Mouse (Mus musculus): Measurements from ENCODE around the gene Slc39a11.

Slc39a11 gene

DNA sequence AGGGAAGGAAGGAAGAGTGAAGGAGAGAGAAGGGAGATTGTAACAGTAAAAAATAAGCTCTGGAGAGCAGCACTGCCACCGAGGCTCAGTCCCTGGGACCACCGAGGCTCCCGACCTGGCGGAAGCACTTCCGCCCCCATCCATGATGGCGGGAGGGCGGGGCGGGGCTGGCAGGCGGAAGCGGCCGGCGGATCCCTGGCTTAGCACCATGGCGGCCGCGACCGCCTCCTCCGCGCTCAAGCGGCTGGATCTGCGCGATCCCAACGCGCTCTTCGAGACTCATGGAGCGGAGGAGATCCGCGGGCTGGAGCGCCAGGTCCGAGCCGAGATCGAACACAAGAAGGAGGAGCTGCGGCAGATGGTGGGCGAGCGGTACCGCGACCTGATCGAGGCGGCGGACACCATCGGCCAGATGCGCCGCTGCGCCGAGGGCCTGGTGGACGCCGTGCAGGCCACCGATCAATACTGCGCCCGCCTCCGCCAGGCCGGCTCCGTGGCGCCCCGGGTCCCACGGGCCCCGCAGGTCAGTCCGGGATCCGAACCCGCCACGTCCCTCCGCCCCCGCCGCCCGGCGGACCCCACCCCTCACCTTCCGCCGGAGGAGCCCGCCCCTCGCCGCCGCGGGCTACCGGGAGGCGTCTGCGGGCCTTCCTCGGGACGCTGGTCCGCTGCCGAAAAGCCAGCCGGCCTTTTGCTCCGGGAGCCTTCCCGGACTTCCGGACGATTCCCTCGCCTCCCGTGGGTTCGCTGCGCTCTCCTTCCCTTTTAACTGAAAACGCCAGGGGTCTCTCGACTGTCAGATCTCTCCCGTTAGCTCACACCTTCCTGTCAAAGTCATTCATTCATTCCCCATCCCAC lies at the start of gene Slc39a11:
Gene Slc39a11, minus strand, starts transcription at position 727 of the 858 bp plus-strand sequence.
- DNase-seq (ENCODE audit: low spot score) = peak; percentile 70

GRCm38 (mm10) chr11:113699643-113700042 lies 49.8 kb upstream of the Slc39a11 start:
- no peak for DNase-seq (ENCODE audit: low spot score)

- DNase-seq (ENCODE audit: low spot score) = no peak
These were observed 48.2 kb upstream of the Slc39a11 start for GRCm38 (mm10) chr11:113698013-113698545.

- DNase-seq (ENCODE audit: low spot score) = no peak
These were observed 47.7 kb upstream of the Slc39a11 start for GRCm38 (mm10) chr11:113697571-113697970.

- DNase-seq (ENCODE audit: low spot score) = no peak
These were observed 42.0 kb upstream of the Slc39a11 start for GRCm38 (mm10) chr11:113691851-113692250.

GRCm38 (mm10) chr11:113691318-113691717 lies 41.4 kb upstream of the Slc39a11 start:
- no peak for DNase-seq (ENCODE audit: low spot score)

- DNase-seq (ENCODE audit: low spot score) = no peak
These were observed 40.6 kb upstream of the Slc39a11 start for GRCm38 (mm10) chr11:113690506-113690905.

DNA sequence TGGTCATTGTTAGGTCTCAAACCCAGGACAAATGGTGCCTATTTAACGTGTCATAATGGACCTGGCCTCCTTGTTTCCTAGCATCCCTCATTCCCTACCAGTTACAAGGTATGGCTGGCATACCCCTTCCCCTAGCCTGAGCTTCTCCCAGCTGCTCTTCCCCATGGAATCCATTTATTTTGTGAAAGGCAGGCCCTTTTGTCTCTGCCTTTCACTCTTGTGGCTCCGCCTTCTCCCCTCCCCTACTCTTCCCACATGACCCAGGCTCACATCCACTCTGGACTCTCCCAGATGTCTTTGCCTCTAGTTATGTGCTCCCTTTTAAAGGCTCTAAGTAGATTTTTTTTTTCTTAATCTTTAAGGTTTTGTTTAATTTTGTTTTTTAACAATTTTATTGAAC lies 37.2 kb upstream of the Slc39a11 start:
- no peak for DNase-seq (ENCODE audit: low spot score)

DNA sequence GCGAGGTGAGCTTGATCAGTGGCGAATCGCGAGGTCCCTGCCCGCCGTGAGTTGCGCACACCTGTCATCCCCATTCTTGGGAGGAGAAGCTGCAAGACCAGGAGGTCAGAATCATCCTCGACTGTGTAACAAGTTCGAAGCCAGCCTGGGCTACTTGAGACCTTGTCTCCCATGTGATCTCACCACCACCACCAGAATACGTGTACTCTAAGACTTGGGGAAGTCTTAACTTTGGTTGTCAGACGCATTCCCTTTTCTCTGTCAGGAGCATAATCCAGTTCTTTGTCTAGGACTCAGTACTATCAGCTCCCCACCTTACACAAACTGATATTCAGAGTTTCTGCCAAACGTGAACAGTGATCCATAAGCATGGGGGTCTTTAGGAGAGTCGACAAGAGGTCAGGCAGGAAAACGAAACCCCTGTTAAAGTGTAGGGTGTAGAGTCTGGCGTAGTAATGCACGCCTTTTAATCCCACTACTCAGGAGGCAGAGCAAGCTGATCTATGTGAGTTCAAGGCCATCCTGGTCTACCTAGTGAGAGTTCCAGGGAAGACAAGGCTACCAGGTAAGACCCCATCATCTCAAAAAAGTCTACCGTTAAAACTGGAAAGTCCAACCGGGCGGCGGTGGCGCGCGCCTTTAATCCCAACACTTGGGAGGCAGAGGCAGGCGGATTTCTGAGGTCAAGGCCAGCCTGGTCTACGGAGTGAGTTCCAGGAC lies 35.0 kb upstream of the Slc39a11 start:
- no peak for DNase-seq (ENCODE audit: low spot score)

DNA sequence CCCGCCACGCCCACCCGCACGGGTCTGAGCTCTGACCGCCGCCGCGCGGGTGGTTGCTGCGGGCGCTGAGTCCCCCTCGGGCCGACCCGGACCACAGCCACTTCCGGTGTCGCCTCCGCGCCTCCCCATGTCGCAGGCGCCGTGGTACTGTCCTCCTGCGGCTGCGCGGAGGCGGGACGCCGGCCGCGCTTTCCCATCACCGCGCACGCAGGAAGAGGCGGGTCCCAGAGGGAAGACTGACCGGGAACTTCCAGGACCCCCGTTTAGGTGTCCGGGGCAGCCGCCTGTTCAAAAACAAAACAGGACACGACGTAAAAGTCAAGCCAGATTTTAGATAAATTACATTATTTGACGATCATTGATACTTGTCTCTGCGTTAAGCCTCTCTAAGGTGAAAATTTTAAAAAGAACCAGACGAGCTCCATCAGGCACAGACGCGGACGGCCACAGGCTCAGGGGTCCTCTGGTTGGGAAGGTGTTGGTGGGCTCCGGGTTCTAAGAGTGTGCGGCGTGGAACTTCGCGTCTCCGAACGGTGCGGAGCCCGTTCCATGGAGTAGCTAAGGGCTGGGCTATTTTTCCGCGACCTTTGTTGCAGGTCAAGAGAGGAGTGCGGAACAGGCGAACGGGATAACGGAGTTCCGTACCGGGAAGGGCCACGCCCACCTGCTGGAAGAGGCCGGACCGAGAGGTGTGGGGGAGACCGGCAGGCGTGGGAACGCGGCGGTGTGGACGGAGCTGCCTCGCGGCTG lies 34.3 kb upstream of the Slc39a11 start, which contains the start of the genes Fam104a and D11Wsu47e:
Gene Fam104a, minus strand, starts transcription at position 199 of the 750 bp plus-strand sequence.
Gene D11Wsu47e, plus strand, starts transcription at position 456 of the 750 bp plus-strand sequence.
- peak; percentile 95 for DNase-seq (ENCODE audit: low spot score)

DNA sequence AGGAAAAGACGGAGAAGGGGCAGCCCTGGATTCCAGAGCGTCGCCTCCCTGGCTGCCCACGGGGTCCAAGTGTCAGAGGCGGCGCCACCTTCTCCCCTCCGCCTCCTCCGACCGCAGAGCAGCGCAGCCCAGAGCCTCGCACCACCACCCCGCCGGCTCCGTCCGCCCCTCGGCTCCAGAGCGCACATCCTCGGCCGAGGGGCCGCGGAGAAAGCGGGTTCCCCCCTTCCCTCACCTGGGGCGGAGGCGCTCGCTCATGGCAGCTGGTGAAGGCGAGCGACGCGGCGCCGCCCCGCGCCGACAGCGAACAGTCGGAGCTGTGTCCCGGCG lies 33.7 kb upstream of the Slc39a11 start:
- no peak for DNase-seq (ENCODE audit: low spot score)

- DNase-seq (ENCODE audit: low spot score) = peak; percentile 76
These were observed 33.2 kb upstream of the Slc39a11 start for GRCm38 (mm10) chr11:113682897-113683626.

DNA sequence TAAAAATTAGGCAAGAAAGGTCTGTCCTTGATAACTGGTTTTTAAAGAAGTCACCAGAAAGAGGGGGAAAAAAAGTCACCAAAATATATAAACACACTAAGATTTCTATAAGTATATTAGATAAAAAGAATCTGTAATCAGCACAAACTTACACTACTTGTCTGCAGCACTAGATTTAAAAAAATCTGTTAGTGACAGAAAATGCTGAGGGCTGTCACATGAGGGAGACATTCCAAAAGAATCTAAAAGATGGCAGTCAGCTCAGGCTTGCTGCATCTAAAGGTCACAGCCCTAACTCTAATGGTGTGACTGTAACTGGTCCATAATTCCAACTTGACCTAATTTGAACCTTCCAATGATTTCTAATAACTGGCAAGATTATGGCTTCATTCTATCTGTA lies 32.1 kb upstream of the Slc39a11 start:
- no peak for DNase-seq (ENCODE audit: low spot score)

GRCm38 (mm10) chr11:113680954-113681353 lies 31.1 kb upstream of the Slc39a11 start:
- no peak for DNase-seq (ENCODE audit: low spot score)

- DNase-seq (ENCODE audit: low spot score) = no peak
These were observed 28.5 kb upstream of the Slc39a11 start for GRCm38 (mm10) chr11:113678373-113678772.

- DNase-seq (ENCODE audit: low spot score) = no peak
These were observed 27.5 kb upstream of the Slc39a11 start for GRCm38 (mm10) chr11:113677378-113677777.

DNA sequence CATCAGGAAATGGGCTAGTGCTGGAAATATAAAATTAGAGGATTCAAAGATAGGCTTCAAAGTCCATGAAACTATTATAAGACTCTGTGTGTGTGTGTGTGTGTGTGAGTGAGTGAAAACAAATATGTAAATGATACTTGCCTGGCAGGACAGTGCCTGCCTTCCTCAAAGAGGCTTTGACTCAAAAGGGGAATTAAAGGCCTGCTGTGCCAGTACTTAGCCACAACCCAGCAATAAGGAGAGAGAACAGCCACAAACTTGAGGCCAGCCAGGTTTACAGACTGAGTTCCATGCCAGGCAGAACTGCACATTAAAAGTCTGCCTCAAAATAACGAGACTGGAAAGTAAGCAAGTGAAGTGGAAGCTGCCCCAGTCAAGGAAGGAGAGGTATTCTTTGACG lies 27.0 kb upstream of the Slc39a11 start:
- no peak for DNase-seq (ENCODE audit: low spot score)

- no peak for DNase-seq (ENCODE audit: low spot score)
These were observed 24.7 kb upstream of the Slc39a11 start for GRCm38 (mm10) chr11:113674595-113674994.

- no peak for DNase-seq (ENCODE audit: low spot score)
These were observed 23.7 kb upstream of the Slc39a11 start for GRCm38 (mm10) chr11:113673614-113674013.

DNA sequence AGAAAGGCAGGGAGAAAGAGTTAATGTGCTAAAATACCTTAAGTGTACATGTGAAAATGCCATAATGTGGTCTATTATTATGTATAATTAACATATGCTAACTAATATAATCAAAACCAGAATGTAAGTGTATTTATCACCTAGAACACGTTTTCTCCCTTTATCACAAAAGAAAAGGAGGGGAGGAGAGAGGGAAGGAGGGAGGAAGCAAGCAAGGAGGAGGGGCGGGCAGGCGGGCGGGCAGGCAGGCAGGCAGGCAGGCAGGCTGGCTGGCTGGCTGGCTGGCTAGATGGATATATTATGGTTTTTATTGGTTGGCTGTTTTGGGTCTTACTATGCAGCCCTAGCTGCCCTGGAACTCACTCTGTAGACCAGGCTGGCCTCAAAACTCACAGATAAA lies 19.8 kb upstream of the Slc39a11 start:
- DNase-seq (ENCODE audit: low spot score) = no peak

DNA sequence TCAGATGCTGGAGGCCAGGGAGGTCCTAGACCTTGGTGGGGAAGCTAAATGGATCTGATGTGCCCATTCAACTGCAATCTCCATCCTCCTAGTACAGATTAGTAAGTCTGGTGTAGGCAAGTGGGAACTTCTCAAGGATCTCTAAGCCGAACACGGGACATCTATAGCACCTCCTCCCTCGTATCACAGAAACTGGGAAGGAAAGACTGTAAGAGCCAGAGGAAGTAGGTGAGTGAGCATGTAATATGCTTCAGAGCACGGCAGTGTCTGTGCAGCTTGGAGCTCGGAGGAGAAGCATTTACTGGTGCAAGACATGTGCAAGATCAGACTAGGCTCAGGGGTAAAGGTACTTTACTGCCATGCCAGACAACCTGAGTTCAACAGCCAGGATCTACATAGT lies 19.0 kb upstream of the Slc39a11 start:
- no peak for DNase-seq (ENCODE audit: low spot score)

Data from ovary, postnatal 36 days (tissue).